Mouse (Mus musculus) heart, postnatal 4 days (tissue): ENCODE results near the gene Angptl3. TPM values are rescaled to one million over a fixed set of nuclear protein-coding genes. Genes with fewer than 3 reads are reported as not detected.

ENCODE experiments used
- total RNA-seq, 2 experiments: library from RNA; stranded (reverse); gene quantifications; 2 replicates each; pipeline ENCODE4 v1.2.3; 2021

The Angptl3 gene
- total RNA-seq, 2 experiments from 2014 or later, result 1.7 to 1.9 TPM

Other genes starting within 250 kb of the Angptl3 start
- 1 to 10 TPM; 2.4 to 3.3 TPM for gene Kank4, start 213.4 kb upstream of the Angptl3 start, total RNA-seq
- not detected for gene I0C0044D17Rik, start 207.1 kb upstream of the Angptl3 start, total RNA-seq
- gene Usp1, start 107.1 kb upstream of the Angptl3 start, total RNA-seq, result 10 to 100 TPM; 37.5 to 44.3 TPM
- 10 to 100 TPM; 30.6 to 37.8 TPM for gene Dock7, start 90.0 kb downstream of the Angptl3 start, total RNA-seq
- gene Atg4c, start 163.0 kb downstream of the Angptl3 start, total RNA-seq, result 1 to 10 TPM; 5.3 to 5.5 TPM